Mouse (Mus musculus): Measurements from ENCODE around the gene Olfr554.

DNA sequence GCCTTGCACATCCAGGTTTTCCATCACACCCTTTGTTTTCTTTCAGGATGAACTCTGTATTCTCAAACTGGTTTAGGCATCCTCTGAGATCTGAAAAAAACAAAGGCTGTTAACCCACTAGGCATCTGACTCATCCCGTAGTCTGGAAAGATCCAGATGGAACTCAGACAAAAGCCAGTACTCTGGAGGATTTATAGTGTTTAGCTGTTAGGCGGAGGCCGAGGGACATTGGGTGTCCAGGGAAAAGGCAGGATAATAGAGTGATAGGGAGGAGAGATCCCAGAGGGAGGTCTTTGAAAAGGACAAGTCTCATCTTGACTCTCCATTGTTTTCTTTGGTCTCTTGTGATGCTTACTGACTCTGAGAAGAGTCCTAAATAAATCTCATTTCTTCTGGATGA lies 26.4 kb downstream of the Olfr554 start, which contains the start of gene Olfr556:
- TF ChIP-seq CTCF (IDR thresholded peaks at IDR 0.05; ENCODE audit: borderline replicate concordance, extremely low read depth, insufficient read depth, insufficient read length) (no peak), POLR2A (IDR thresholded peaks at IDR 0.05; ENCODE audit: borderline replicate concordance, extremely low read depth, insufficient read depth, insufficient read length, poor library complexity, severe bottlenecking) (no peak)
